Mouse (Mus musculus) hindbrain, embryonic 13.5 days (tissue): ENCODE measurements around the gene Cfap36. TPM values are rescaled to one million over a fixed set of nuclear protein-coding genes. Genes with fewer than 3 reads are reported as not detected.
A peak's percentile ranks its signal among the peaks of the same experiment; 100 is the strongest.

Experiments
- ATAC-seq: fragments of 200-750 bp; cut with Nextera tagmentation; 2 replicates; pipeline ENCODE4 v1.8.0; 2017; ENCODE audit warnings: moderate TSS enrichment; ENCODE audit not compliant: low FRiP score
- H3K27ac ChIP-seq: fragments of 300-500 bp; sonication (generic); 2 replicates; pipeline ENCODE4 v1.5.1; 2015; ENCODE audit warnings: inconsistent platforms, mild to moderate bottlenecking, moderate library complexity
- H3K27me3 ChIP-seq: fragments of 300-500 bp; sonication (generic); 2 replicates; pipeline ENCODE4 v1.6.1; 2015; ENCODE audit warnings: mild to moderate bottlenecking, inconsistent platforms
- H3K36me3 ChIP-seq: fragments of 300-500 bp; sonication (generic); 2 replicates; pipeline ENCODE4 v1.6.1; 2015; ENCODE audit warnings: mild to moderate bottlenecking, inconsistent platforms
- H3K4me1 ChIP-seq: fragments of 300-500 bp; sonication (generic); replicated peaks from 2 replicates; pipeline ENCODE4 v1.6.1; 2015; ENCODE audit warnings: inconsistent platforms
- H3K4me2 ChIP-seq: fragments of 300-500 bp; sonication (generic); 2 replicates; pipeline ENCODE4 v1.6.1; 2015; ENCODE audit warnings: inconsistent platforms, mild to moderate bottlenecking, moderate library complexity
- H3K4me3 ChIP-seq: fragments of 300-500 bp; sonication (generic); 2 replicates; pipeline ENCODE4 v1.5.1; 2015; ENCODE audit warnings: mild to moderate bottlenecking, inconsistent platforms
- H3K9ac ChIP-seq: fragments of 300-500 bp; sonication (generic); 2 replicates; pipeline ENCODE4 v1.6.1; 2015; ENCODE audit warnings: mild to moderate bottlenecking, inconsistent platforms
- H3K9me3 ChIP-seq: fragments of 300-500 bp; sonication (generic); 2 replicates; pipeline ENCODE4 v1.6.1; 2016; ENCODE audit warnings: inconsistent platforms
- WGBS: fragments of 180-500 bp; shearing (Covaris S2); methylation state at CpG from one replicate; pipeline ENCODE4 v1.1.7; 2015; 5-methylcytosine and 5-hydroxymethylcytosine counted together
- polyA plus RNA-seq: library from polyadenylated mRNA; unstranded; fragments of >200 nt; fragmentation: Nextera tagmentation; extraction: Ambion mirVana; gene quantifications from 2 replicates; pipeline ENCODE4 v1.2.1, GENCODE M21; 2015

The Cfap36 gene
- polyA plus RNA-seq, 1 experiment from 2014 or later: 126 TPM

DNA sequence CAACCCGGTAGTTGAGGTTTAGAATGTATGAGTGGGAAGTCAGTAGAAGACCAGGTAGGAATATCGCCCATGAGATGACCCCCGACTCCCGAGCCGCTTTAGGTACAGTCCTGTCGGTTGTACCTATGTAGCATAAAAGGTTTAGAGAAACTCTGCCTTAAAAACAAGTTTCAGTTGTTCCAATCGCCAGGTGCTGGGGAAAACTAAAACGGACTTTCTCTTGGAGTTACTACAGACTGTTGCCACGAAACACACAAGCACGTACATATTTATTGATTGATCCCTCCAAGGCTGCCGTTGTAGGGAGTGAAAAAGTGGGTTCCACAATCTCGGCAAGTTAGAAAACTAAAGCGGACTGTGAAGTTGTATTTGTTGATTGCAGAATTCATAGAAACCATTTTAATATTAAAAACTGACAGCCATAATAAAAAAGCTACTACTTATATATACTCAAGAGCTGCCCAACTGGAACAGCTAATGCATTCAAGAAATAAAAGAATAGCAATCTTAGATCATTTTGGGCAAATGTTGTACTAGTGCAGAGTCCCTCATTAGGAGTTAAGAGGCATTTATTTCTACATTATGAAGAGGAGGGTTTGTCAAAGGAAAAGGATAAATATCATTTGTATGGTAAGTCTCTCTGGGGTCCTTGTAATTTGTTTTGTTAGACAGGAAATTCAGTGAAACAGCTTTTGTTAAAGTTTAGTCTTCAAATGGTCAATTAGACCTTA lies 73.3 kb downstream of the Cfap36 start:
- H3K4me1 ChIP-seq: peaks cover 21% of the 10 kb centered on the region
- peak overlapping the region; percentile 99 for H3K9ac ChIP-seq
- H3K9me3 ChIP-seq: no peaks in the 10 kb centered on the region
- ATAC-seq: 0 out of 2 replicates have a peak, but pooled peaks have one; percentile 6
- no peaks in the 10 kb centered on the region for H3K36me3 ChIP-seq
- no peaks in the 10 kb centered on the region for H3K27me3 ChIP-seq
- peak overlapping the region; percentile 98 for H3K27ac ChIP-seq
- H3K4me3 ChIP-seq: peak overlapping the region; percentile 95
- WGBS: 5% methylated on average over 13 of the region's 13 CpGs
- peak overlapping the region; percentile 85 for H3K4me2 ChIP-seq

DNA sequence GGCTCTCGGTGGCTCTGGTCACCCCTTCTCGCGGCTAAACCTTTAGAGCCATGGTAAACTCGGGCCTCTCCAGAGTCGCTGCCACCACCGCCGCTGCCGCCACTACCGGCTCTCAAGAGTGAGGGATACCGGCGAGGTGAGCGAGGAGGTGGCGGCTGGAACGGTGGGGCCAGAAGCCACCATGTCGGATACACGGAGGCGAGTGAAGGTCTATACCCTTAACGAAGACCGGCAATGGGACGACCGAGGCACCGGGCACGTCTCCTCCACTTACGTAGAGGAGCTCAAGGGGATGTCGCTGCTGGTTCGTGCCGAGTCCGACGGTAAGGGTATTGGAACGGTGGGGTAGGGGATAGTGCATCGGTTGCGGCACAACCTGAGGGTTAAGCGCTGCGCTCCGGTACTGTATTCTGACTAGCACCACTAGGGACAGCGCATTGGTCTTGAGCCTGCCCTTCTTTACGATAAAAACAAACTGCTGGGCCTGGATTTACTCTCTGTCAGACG lies 74.0 kb downstream of the Cfap36 start:
- WGBS: under 1% methylated on average over 38 of the region's 38 CpGs
- Histone ChIP-seq H3K4me2 (peak overlapping the region; percentile 85), H3K9ac (peak overlapping the region; percentile 99), H3K27me3 (no peaks in the 10 kb centered on the region), H3K36me3 (no peaks in the 10 kb centered on the region), H3K9me3 (no peaks in the 10 kb centered on the region), H3K27ac (peak overlapping the region; percentile 98), H3K4me3 (peak overlapping the region; percentile 95), H3K4me1 (peaks cover 21% of the 10 kb centered on the region)
- ATAC-seq: peak; percentile 70

GRCm38 (mm10) chr11:29172563-29173124 lies 74.6 kb downstream of the Cfap36 start, which contains the start of gene Ppp4r3b:
TSS of gene Ppp4r3b (plus strand) at chr11:29172890.
- peak within 1 kb of the TSS; percentile 95 for H3K4me3 ChIP-seq
- H3K9me3 ChIP-seq: no peaks in the 10 kb centered on the region
- peaks cover 21% of the 10 kb centered on the region for H3K4me1 ChIP-seq
- H3K4me2 ChIP-seq: peak within 1 kb of the TSS; percentile 85
- H3K27ac ChIP-seq: peak within 1 kb of the TSS; percentile 98
- peak; percentile 99 for ATAC-seq
- no peaks in the 10 kb centered on the region for H3K27me3 ChIP-seq
- H3K36me3 ChIP-seq: no peaks in the 10 kb centered on the region
- H3K9ac ChIP-seq: peak within 1 kb of the TSS; percentile 99
- WGBS: under 1% methylated on average over 50 of the region's 50 CpGs

GRCm38 (mm10) chr11:29171959-29172391 lies 75.2 kb downstream of the Cfap36 start:
- H3K36me3 ChIP-seq: no peaks in the 10 kb centered on the region
- under 1% methylated on average over 34 of the region's 34 CpGs for WGBS
- H3K27ac ChIP-seq: peak overlapping the region; percentile 98
- no peaks in the 10 kb centered on the region for H3K9me3 ChIP-seq
- H3K9ac ChIP-seq: peak overlapping the region; percentile 99
- H3K4me3 ChIP-seq: peak overlapping the region; percentile 95
- ATAC-seq: peak; percentile 33
- H3K4me2 ChIP-seq: peak overlapping the region; percentile 84
- H3K4me1 ChIP-seq: peaks cover 21% of the 10 kb centered on the region
- no peaks in the 10 kb centered on the region for H3K27me3 ChIP-seq

Other genes starting within 250 kb of the Cfap36 start
- 25.1 and 27.7 TPM in 2 replicates for gene Pnpt1, start 116.7 kb downstream of the Cfap36 start, polyA plus RNA-seq
- gene Ppp4r3b, start 74.5 kb downstream of the Cfap36 start, polyA plus RNA-seq: 85.8 and 93.9 TPM in 2 replicates
- 72.7 and 77.0 TPM in 2 replicates for gene Ccdc88a, start 126.2 kb upstream of the Cfap36 start, polyA plus RNA-seq